Mouse (Mus musculus): Measurements from ENCODE around the gene A3galt2. TPM values are rescaled to one million over a fixed set of nuclear protein-coding genes. Genes with fewer than 3 reads are reported as not detected.

The A3galt2 gene
- polyA plus RNA-seq, 1 experiment from 2014 or later, result 0.27 TPM

DNA sequence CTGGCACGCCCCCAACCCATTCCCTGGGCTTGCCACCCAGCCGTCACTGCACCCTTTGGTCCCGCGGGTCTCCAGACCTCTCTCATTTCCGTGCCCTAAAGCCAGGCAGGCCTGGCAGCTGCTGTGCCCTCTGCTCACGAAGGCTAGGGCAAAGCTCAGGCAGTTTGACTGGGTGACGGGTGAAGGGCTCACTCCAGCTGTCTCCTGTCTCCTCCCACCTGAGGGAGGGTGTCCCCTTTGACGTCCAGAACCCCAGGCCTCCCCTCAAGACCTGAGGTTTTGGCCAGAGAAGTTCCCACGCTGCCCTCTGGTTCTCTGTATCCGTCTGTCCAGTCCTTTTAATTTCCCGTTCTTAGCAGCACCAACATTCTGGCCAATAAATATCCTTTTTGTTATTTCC, 18.7 kb downstream of the A3galt2 start:
- Histone ChIP-seq H3K36me3 (ENCODE audit: control insufficient read depth, insufficient read depth, low read length) (peaks cover 55% of the 10 kb centered on the region), H3K27ac (ENCODE audit: low read length) (no peak overlapping the region), H3K9ac (replicated peaks; ENCODE audit: low read depth, low read length) (no peak overlapping the region), H3K4me1 (ENCODE audit: control insufficient read depth, insufficient read depth, low read length) (0 out of 2 replicates have a peak, but pooled peaks cover 3% of the 10 kb centered on the region), H3K9me3 (ENCODE audit: control insufficient read depth, low read depth, low read length) (no peaks in the 10 kb centered on the region), H3K4me2 (replicated peaks; ENCODE audit: low read depth, low read length) (no peak overlapping the region), H3K27me3 (ENCODE audit: control insufficient read depth, insufficient read depth, low read length) (no peaks in the 10 kb centered on the region), H3K4me3 (ENCODE audit: low read depth, low read length) (no peak overlapping the region)
- no peak for ATAC-seq (ENCODE audit: insufficient number of reproducible peaks, insufficient read depth, low FRiP score, low read depth)
- 88% methylated on average over 11 of the region's 11 CpGs for WGBS

GRCm38 (mm10) chr4:128774467-128774866, 19.3 kb downstream of the A3galt2 start:
- Histone ChIP-seq H3K9ac (replicated peaks; ENCODE audit: low read depth, low read length) (no peak overlapping the region), H3K4me2 (replicated peaks; ENCODE audit: low read depth, low read length) (no peak overlapping the region), H3K27me3 (ENCODE audit: control insufficient read depth, insufficient read depth, low read length) (no peaks in the 10 kb centered on the region), H3K9me3 (ENCODE audit: control insufficient read depth, low read depth, low read length) (no peaks in the 10 kb centered on the region), H3K36me3 (ENCODE audit: control insufficient read depth, insufficient read depth, low read length) (peaks cover 61% of the 10 kb centered on the region), H3K4me3 (ENCODE audit: low read depth, low read length) (no peak overlapping the region), H3K4me1 (ENCODE audit: control insufficient read depth, insufficient read depth, low read length) (0 out of 2 replicates have a peak, but pooled peaks cover 2% of the 10 kb centered on the region), H3K27ac (ENCODE audit: low read length) (no peak overlapping the region)
- 89% methylated on average over 9 of the region's 9 CpGs for WGBS
- no peak for ATAC-seq (ENCODE audit: insufficient number of reproducible peaks, insufficient read depth, low FRiP score, low read depth)

DNA sequence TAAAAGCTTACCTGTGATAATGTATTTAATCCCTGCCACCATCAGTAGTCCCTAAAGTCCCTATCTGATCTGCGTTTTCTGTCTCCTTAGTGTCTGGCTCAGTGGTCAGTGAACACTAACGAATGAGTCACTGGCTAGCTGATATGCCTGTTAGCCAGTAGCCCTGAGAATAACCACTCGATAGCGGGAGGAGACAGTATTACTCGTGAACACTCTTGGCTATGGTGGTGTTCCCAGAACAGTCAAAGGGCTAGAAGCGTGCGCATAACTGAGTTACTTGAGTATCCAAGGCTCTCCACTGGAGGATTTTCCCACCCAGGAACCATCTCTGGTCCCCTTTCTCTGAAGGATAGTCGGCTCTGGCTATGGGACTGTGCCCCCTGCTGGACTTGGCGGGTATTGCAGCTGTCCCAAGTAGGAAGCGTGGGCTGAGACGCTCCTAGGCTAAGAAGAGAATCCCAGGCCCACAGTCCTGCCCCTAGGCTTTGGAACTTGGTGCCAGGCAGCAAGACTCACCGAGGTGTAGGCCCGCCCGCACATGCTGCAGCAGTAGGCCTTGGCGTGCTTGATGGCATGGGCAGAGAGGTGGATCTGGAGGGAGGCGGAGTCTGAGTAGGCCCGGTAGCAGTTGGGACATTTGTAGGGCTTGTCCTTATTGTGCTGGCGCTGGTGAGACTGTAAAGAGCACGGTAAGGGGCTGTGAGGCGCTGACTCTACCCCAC, 21.6 kb downstream of the A3galt2 start:
- no peak overlapping the region for H3K27ac ChIP-seq (ENCODE audit: low read length)
- no peak overlapping the region for H3K9ac ChIP-seq (replicated peaks; ENCODE audit: low read depth, low read length)
- H3K4me2 ChIP-seq (replicated peaks; ENCODE audit: low read depth, low read length), result no peak overlapping the region
- H3K4me1 ChIP-seq (ENCODE audit: control insufficient read depth, insufficient read depth, low read length), result no peaks in the 10 kb centered on the region
- ATAC-seq (ENCODE audit: insufficient number of reproducible peaks, insufficient read depth, low FRiP score, low read depth), result peak; percentile 49
- no peaks in the 10 kb centered on the region for H3K9me3 ChIP-seq (ENCODE audit: control insufficient read depth, low read depth, low read length)
- peaks cover 82% of the 10 kb centered on the region for H3K36me3 ChIP-seq (ENCODE audit: control insufficient read depth, insufficient read depth, low read length)
- no peaks in the 10 kb centered on the region for H3K27me3 ChIP-seq (ENCODE audit: control insufficient read depth, insufficient read depth, low read length)
- 42% methylated on average over 20 of the region's 20 CpGs for WGBS
- H3K4me3 ChIP-seq (ENCODE audit: low read depth, low read length), result no peak overlapping the region

DNA sequence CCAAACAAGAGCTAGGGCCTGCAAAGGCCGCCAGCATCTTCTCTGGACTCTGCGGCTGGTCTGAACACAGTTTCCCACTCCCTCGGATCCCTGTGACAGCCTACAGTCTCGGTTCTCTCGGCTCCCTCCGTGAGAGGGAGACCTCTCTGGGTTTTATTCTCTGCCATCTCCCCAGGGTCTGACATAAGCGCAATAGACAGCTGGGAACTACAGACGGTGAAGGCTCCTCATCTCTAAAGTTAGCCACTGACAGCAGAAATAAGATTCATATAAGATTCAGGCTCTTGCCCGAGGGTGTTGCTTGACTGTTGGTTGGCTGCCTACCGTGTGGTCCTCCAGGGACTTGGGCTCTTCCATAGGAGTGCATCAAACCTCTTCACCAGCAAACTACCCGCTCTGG, 22.4 kb downstream of the A3galt2 start:
- no peak overlapping the region for H3K4me2 ChIP-seq (replicated peaks; ENCODE audit: low read depth, low read length)
- 84% methylated on average over 11 of the region's 11 CpGs for WGBS
- H3K27me3 ChIP-seq (ENCODE audit: control insufficient read depth, insufficient read depth, low read length), result no peaks in the 10 kb centered on the region
- no peak overlapping the region for H3K27ac ChIP-seq (ENCODE audit: low read length)
- no peak overlapping the region for H3K9ac ChIP-seq (replicated peaks; ENCODE audit: low read depth, low read length)
- H3K4me1 ChIP-seq (ENCODE audit: control insufficient read depth, insufficient read depth, low read length), result no peaks in the 10 kb centered on the region
- no peak for ATAC-seq (ENCODE audit: insufficient number of reproducible peaks, insufficient read depth, low FRiP score, low read depth)
- H3K36me3 ChIP-seq (ENCODE audit: control insufficient read depth, insufficient read depth, low read length), result peaks cover 88% of the 10 kb centered on the region
- no peaks in the 10 kb centered on the region for H3K9me3 ChIP-seq (ENCODE audit: control insufficient read depth, low read depth, low read length)
- no peak overlapping the region for H3K4me3 ChIP-seq (ENCODE audit: low read depth, low read length)

- no peaks in the 10 kb centered on the region for H3K9me3 ChIP-seq (ENCODE audit: control insufficient read depth, low read depth, low read length)
- H3K36me3 ChIP-seq (ENCODE audit: control insufficient read depth, insufficient read depth, low read length), result peaks cover 82% of the 10 kb centered on the region
- no peaks in the 10 kb centered on the region for H3K27me3 ChIP-seq (ENCODE audit: control insufficient read depth, insufficient read depth, low read length)
- 87% methylated on average over 7 of the region's 7 CpGs for WGBS
- no peak overlapping the region for H3K4me2 ChIP-seq (replicated peaks; ENCODE audit: low read depth, low read length)
- H3K9ac ChIP-seq (replicated peaks; ENCODE audit: low read depth, low read length), result no peak overlapping the region
- no peak overlapping the region for H3K27ac ChIP-seq (ENCODE audit: low read length)
- no peak overlapping the region for H3K4me3 ChIP-seq (ENCODE audit: low read depth, low read length)
- ATAC-seq (ENCODE audit: insufficient number of reproducible peaks, insufficient read depth, low FRiP score, low read depth), result no peak
- no peaks in the 10 kb centered on the region for H3K4me1 ChIP-seq (ENCODE audit: control insufficient read depth, insufficient read depth, low read length)
Measured at GRCm38 (mm10) chr4:128782037-128782436, 26.9 kb downstream of the A3galt2 start.

DNA sequence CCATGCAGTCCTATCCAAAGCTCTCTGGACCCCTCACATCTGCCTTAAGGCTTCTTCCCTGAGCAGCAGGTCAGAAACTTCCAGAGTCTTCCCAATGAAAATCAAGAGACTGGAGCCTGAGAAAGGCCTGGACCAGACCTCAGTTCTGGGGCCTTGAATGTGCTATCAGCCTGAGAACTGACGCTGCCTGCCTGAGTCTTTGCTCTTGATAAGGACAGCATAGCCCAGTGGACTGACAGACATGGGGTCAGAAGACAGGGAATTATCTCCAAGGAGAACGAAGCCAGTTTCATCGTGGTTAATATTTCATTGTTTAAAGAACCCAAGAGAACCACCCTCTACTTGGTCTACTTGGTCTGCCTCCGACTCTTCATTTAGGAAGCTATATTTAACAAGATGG, 27.5 kb downstream of the A3galt2 start:
- ATAC-seq (ENCODE audit: insufficient number of reproducible peaks, insufficient read depth, low FRiP score, low read depth), result no peak
- H3K27ac ChIP-seq (ENCODE audit: low read length), result no peak overlapping the region
- 63% methylated on average over 4 of the region's 4 CpGs for WGBS
- no peaks in the 10 kb centered on the region for H3K4me1 ChIP-seq (ENCODE audit: control insufficient read depth, insufficient read depth, low read length)
- H3K9ac ChIP-seq (replicated peaks; ENCODE audit: low read depth, low read length), result no peak overlapping the region
- peaks cover 86% of the 10 kb centered on the region for H3K36me3 ChIP-seq (ENCODE audit: control insufficient read depth, insufficient read depth, low read length)
- H3K27me3 ChIP-seq (ENCODE audit: control insufficient read depth, insufficient read depth, low read length), result no peaks in the 10 kb centered on the region
- H3K4me3 ChIP-seq (ENCODE audit: low read depth, low read length), result no peak overlapping the region
- H3K4me2 ChIP-seq (replicated peaks; ENCODE audit: low read depth, low read length), result no peak overlapping the region
- H3K9me3 ChIP-seq (ENCODE audit: control insufficient read depth, low read depth, low read length), result no peaks in the 10 kb centered on the region

- no peaks in the 10 kb centered on the region for H3K27me3 ChIP-seq (ENCODE audit: control insufficient read depth, insufficient read depth, low read length)
- H3K4me2 ChIP-seq (replicated peaks; ENCODE audit: low read depth, low read length), result no peak overlapping the region
- no peaks in the 10 kb centered on the region for H3K4me1 ChIP-seq (ENCODE audit: control insufficient read depth, insufficient read depth, low read length)
- no peak overlapping the region for H3K27ac ChIP-seq (ENCODE audit: low read length)
- H3K9ac ChIP-seq (replicated peaks; ENCODE audit: low read depth, low read length), result no peak overlapping the region
- H3K9me3 ChIP-seq (ENCODE audit: control insufficient read depth, low read depth, low read length), result no peaks in the 10 kb centered on the region
- peaks cover 81% of the 10 kb centered on the region for H3K36me3 ChIP-seq (ENCODE audit: control insufficient read depth, insufficient read depth, low read length)
- ATAC-seq (ENCODE audit: insufficient number of reproducible peaks, insufficient read depth, low FRiP score, low read depth), result no peak
- H3K4me3 ChIP-seq (ENCODE audit: low read depth, low read length), result no peak overlapping the region
- WGBS, result 90% methylated on average over 15 of the region's 15 CpGs
Measured at GRCm38 (mm10) chr4:128784950-128785631, 29.9 kb downstream of the A3galt2 start.

DNA sequence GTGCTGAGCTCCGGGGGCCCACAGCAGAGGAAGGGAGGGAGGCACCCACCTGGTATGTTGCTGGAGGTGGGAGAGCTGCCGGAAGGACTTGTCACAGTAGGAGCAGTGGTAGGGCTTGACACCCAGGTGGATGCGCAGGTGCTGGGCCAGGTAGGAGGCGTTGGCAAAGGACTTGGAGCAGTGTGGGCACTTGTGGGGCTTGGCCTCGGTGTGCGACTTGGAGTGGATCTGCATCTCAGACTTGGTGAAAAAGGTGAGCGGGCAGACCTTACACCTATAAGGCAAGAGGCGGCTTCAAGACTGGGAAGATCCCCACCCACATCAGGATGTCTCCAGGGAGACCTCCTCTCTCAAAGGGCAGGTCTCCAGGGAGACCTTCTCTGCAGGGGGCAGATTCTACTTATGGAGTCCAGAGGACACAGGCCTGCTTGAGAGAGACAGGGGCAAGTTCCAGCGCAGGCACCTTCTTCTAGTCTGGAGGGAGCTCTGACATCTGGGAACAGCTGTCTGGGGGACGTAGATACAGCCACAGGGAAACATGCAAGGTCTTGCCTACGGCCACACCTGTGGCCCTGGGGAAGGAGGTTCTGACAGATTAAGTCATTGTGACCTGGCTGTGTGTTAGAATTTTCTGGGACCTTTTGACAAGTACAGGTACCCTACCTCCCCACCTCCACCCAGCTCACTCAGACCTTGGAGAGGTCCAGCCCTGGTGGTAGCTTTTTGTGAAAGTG, 30.9 kb downstream of the A3galt2 start:
- no peak overlapping the region for H3K4me2 ChIP-seq (replicated peaks; ENCODE audit: low read depth, low read length)
- no peak overlapping the region for H3K27ac ChIP-seq (ENCODE audit: low read length)
- WGBS, result 93% methylated on average over 11 of the region's 11 CpGs
- no peak overlapping the region for H3K4me3 ChIP-seq (ENCODE audit: low read depth, low read length)
- H3K27me3 ChIP-seq (ENCODE audit: control insufficient read depth, insufficient read depth, low read length), result no peaks in the 10 kb centered on the region
- ATAC-seq (ENCODE audit: insufficient number of reproducible peaks, insufficient read depth, low FRiP score, low read depth), result 0 out of 2 replicates have a peak, but pooled peaks have one; percentile 10
- no peaks in the 10 kb centered on the region for H3K4me1 ChIP-seq (ENCODE audit: control insufficient read depth, insufficient read depth, low read length)
- H3K9ac ChIP-seq (replicated peaks; ENCODE audit: low read depth, low read length), result no peak overlapping the region
- no peaks in the 10 kb centered on the region for H3K9me3 ChIP-seq (ENCODE audit: control insufficient read depth, low read depth, low read length)
- H3K36me3 ChIP-seq (ENCODE audit: control insufficient read depth, insufficient read depth, low read length), result peaks cover 73% of the 10 kb centered on the region
